ENCODE assay signal across 20 mouse cellular contexts in genomic region chr14:79789535-79789934, GRCm38 (mm10). TPM values are rescaled to one million over a fixed set of nuclear protein-coding genes. Genes with fewer than 3 reads are reported as not detected.
DNase-seq lines count a peak whose midpoint lies in the region; ATAC-seq and TF ChIP-seq lines count a peak whose summit lies in the region.
"Had no signal": no experiment of that assay in that cellular context is flagged by ENCODE, and none has a peak within 500 bp of the region (broad histone marks: within the 10 kb centered on the region; RNA-seq: fewer than 3 reads in every experiment).

No protein-coding gene starts in this region.

- H3K4me3 ChIP-seq in hindbrain, embryonic 16.5 days (ENCODE audit: low read length) = no peak overlapping the region
- no peak overlapping the region for H3K4me3 ChIP-seq in hindbrain, embryonic 13.5 days
- H3K4me3 ChIP-seq in limb, embryonic 13.5 days = no peak overlapping the region
- H3K4me3 ChIP-seq: embryonic facial prominence, embryonic 13.5 days; liver, embryonic 15.5 days; neural tube, embryonic 13.5 days had no signal

- no peak overlapping the region for H3K27ac ChIP-seq in hindbrain, embryonic 16.5 days (ENCODE audit: low read depth, low read length)
- no peak overlapping the region for H3K27ac ChIP-seq in hindbrain, embryonic 13.5 days
- no peak overlapping the region; the same call in 1 of the 2 replicates for H3K27ac ChIP-seq in limb, embryonic 13.5 days
- H3K27ac ChIP-seq: embryonic facial prominence, embryonic 13.5 days; liver, embryonic 15.5 days; macrophage; neural tube, embryonic 13.5 days had no signal

- H3K9me3 ChIP-seq in hindbrain, embryonic 16.5 days (ENCODE audit: control insufficient read depth, low read length) = no peaks in the 10 kb centered on the region
- H3K9me3 ChIP-seq in hindbrain, embryonic 13.5 days = no peaks in the 10 kb centered on the region
- H3K9me3 ChIP-seq in limb, embryonic 13.5 days = no peaks in the 10 kb centered on the region
- H3K9me3 ChIP-seq: embryonic facial prominence, embryonic 13.5 days; liver, embryonic 15.5 days; neural tube, embryonic 13.5 days had no signal

- no peak overlapping the region for H3K4me2 ChIP-seq in hindbrain, embryonic 16.5 days (ENCODE audit: low read length)
- no peak overlapping the region for H3K4me2 ChIP-seq in hindbrain, embryonic 13.5 days
- no peak overlapping the region for H3K4me2 ChIP-seq in limb, embryonic 13.5 days (replicated peaks)
- H3K4me2 ChIP-seq: embryonic facial prominence, embryonic 13.5 days; liver, embryonic 15.5 days; midbrain, embryonic 11.5 days; neural tube, embryonic 13.5 days had no signal

- H3K9ac ChIP-seq in hindbrain, embryonic 16.5 days (ENCODE audit: low read depth, low read length) = no peak overlapping the region
- no peak overlapping the region for H3K9ac ChIP-seq in hindbrain, embryonic 13.5 days
- H3K9ac ChIP-seq in limb, embryonic 13.5 days = no peak overlapping the region
- H3K9ac ChIP-seq: embryonic facial prominence, embryonic 13.5 days; liver, embryonic 15.5 days; neural tube, embryonic 13.5 days had no signal

- H3K4me1 ChIP-seq in hindbrain, embryonic 16.5 days (ENCODE audit: control insufficient read depth, insufficient read depth, low read depth, low read length) = no peaks in the 10 kb centered on the region; the same call in 1 of the 2 replicates
- H3K4me1 ChIP-seq in hindbrain, embryonic 13.5 days (replicated peaks) = peaks cover 4% of the 10 kb centered on the region; the same call in 1 of the 2 replicates
- peaks cover 16% of the 10 kb centered on the region for H3K4me1 ChIP-seq in limb, embryonic 13.5 days
- H3K4me1 ChIP-seq: embryonic facial prominence, embryonic 13.5 days; liver, embryonic 15.5 days had no signal

- TF ChIP-seq CTCF in brain, embryonic 14.5 days (IDR thresholded peaks at IDR 0.05; ENCODE audit: borderline replicate concordance, extremely low read depth, insufficient read depth, insufficient read length) = no peak

- TF ChIP-seq POLR2A in brain, embryonic 14.5 days (IDR thresholded peaks at IDR 0.05; ENCODE audit: borderline replicate concordance, extremely low read depth, insufficient read depth, insufficient read length, poor library complexity, severe bottlenecking) = no peak

- peak; percentile 25 for DNase-seq in cerebellum, adult 9-11 months
- DNase-seq in cerebellum, adult 11-12 months = no peak
- peak; percentile 83 for DNase-seq in brain, embryonic 14.5 days (ENCODE audit: low read depth)
- DNase-seq: adrenal gland, postnatal 25 days; gastrocnemius, postnatal 25 days; kidney, adult 8-10 months; kidney, postnatal 25 days; spleen, adult 18-20 months; thymus, postnatal 36 days had no signal

- no peaks in the 10 kb centered on the region for H3K27me3 ChIP-seq in hindbrain, embryonic 16.5 days (replicated peaks; ENCODE audit: control insufficient read depth, insufficient read depth, low read length)
- peaks cover 4% of the 10 kb centered on the region; the same call in 1 of the 2 replicates for H3K27me3 ChIP-seq in hindbrain, embryonic 13.5 days
- peaks cover 31% of the 10 kb centered on the region for H3K27me3 ChIP-seq in limb, embryonic 13.5 days
- H3K27me3 ChIP-seq: CH12.LX; embryonic facial prominence, embryonic 13.5 days; liver, embryonic 15.5 days had no signal

- WGBS in hindbrain, embryonic 16.5 days = 24% methylated on average over 4 of the region's 4 CpGs
- WGBS in hindbrain, embryonic 13.5 days = 40% methylated on average over 4 of the region's 4 CpGs
- 7% methylated on average over 4 of the region's 4 CpGs for WGBS in limb, embryonic 13.5 days

- ATAC-seq in hindbrain, embryonic 16.5 days = peak; percentile 45; the same call in 1 of the 2 replicates
- ATAC-seq in hindbrain, embryonic 13.5 days (ENCODE audit: low FRiP score) = no peak
- ATAC-seq in limb, embryonic 13.5 days (ENCODE audit: low FRiP score, low read depth) = peak; percentile 87
- no peak for ATAC-seq in inflammation-experienced regulatory T-cells, adult 6 months

- no peaks in the 10 kb centered on the region for H3K36me3 ChIP-seq in hindbrain, embryonic 16.5 days (ENCODE audit: control insufficient read depth, insufficient read depth, low read length)
- H3K36me3 ChIP-seq in hindbrain, embryonic 13.5 days = no peaks in the 10 kb centered on the region
- H3K36me3 ChIP-seq in limb, embryonic 13.5 days = no peaks in the 10 kb centered on the region
- H3K36me3 ChIP-seq: embryonic facial prominence, embryonic 13.5 days; liver, embryonic 15.5 days; neural tube, embryonic 13.5 days had no signal

RNA-seq across cellular contexts. Expression of gene Pcdh8, which starts 18.4 kb away (rescaled TPM):
- polyA plus RNA-seq in hindbrain, embryonic 16.5 days (2015; fragmentation: Nextera tagmentation; extraction: Ambion mirVana) = 35.7 and 42.8 TPM in 2 replicates
- polyA plus RNA-seq in hindbrain, embryonic 13.5 days (2015; fragmentation: Nextera tagmentation; extraction: Ambion mirVana) = 33.2 and 35.3 TPM in 2 replicates
- polyA plus RNA-seq in brain, embryonic 14.5 days (2012; rRNA removed) = 64.5 and 68.9 TPM in 2 replicates
- polyA plus RNA-seq in limb, embryonic 13.5 days (2015; fragmentation: Nextera tagmentation; extraction: Ambion mirVana) = 4.8 TPM in 2 replicates
- polyA plus RNA-seq in inflammation-experienced regulatory T-cells, adult 6 months (2017; shearing (Covaris generic)) = not detected
- polyA plus RNA-seq: lung, embryonic 16.5 days; macrophage had no signal

Comparison
In these comparisons a context has a peak if more than half of its experiments do, and no peak if none do; other contexts are left out.
1. ATAC-seq: peak in hindbrain, embryonic 16.5 days (single experiment) and limb, embryonic 13.5 days (single experiment); none in hindbrain, embryonic 13.5 days (single experiment) and inflammation-experienced regulatory T-cells, adult 6 months (single experiment).